Mouse (Mus musculus) cerebellum, adult 2 months (tissue): ENCODE data around the gene Fgfr2. TPM values are rescaled to one million over a fixed set of nuclear protein-coding genes. Genes with fewer than 3 reads are reported as not detected.

ENCODE experiments used
- DNase-seq, 2 experiments: peaks; one replicate each; pipeline ENCODE4 v3.0.0; 2021
- H3K27ac ChIP-seq: fragments of 200-500 bp; 2 replicates; pipeline ENCODE4 v1.5.1; 2012; ENCODE audit warnings: low read length, control low read depth, inconsistent platforms; ENCODE audit not compliant: insufficient read depth
- H3K27me3 ChIP-seq: fragments of 200-500 bp; 2 replicates; pipeline ENCODE4 v1.6.1; 2012; ENCODE audit warnings: inconsistent platforms, mild to moderate bottlenecking, low read length, moderate library complexity; ENCODE audit not compliant: control insufficient read depth, insufficient read depth
- H3K4me1 ChIP-seq: fragments of 200-500 bp; 2 replicates; pipeline ENCODE4 v1.6.1; 2011; ENCODE audit warnings: low read length; ENCODE audit not compliant: control insufficient read depth, insufficient read depth
- H3K4me3 ChIP-seq: fragments of 200-500 bp; replicated peaks from 2 replicates; pipeline ENCODE3; 2011; ENCODE audit warnings: mild to moderate bottlenecking, low read depth, low read length, control low read depth; ENCODE audit not compliant: insufficient read depth
- CTCF ChIP-seq: fragments of 200-500 bp; IDR thresholded peaks from 2 replicates; pipeline ENCODE4 v1.5.1; 2011; ENCODE audit warnings: low read depth, mild to moderate bottlenecking, control low read depth, low read length, moderate library complexity, borderline replicate concordance; ENCODE audit not compliant: insufficient read depth
- POLR2A ChIP-seq: fragments of 200-500 bp; IDR thresholded peaks from 2 replicates; pipeline ENCODE4 v1.6.1; 2011; ENCODE audit warnings: low read length, control low read depth, borderline replicate concordance; ENCODE audit not compliant: insufficient read depth
- WGBS: fragments of 180-500 bp; shearing (Covaris S2); methylation state at CpG from one replicate; pipeline ENCODE4 v1.1.7; 2018; 5-methylcytosine and 5-hydroxymethylcytosine counted together
- polyA plus RNA-seq: library from polyadenylated mRNA; depleted of rRNA; stranded (reverse); fragments of >200 nt; gene quantifications from 2 replicates; pipeline ENCODE4 v1.2.3, GENCODE M21; 2012

Fgfr2 gene
- polyA plus RNA-seq, 1 experiment: 95.3 TPM

DNA sequence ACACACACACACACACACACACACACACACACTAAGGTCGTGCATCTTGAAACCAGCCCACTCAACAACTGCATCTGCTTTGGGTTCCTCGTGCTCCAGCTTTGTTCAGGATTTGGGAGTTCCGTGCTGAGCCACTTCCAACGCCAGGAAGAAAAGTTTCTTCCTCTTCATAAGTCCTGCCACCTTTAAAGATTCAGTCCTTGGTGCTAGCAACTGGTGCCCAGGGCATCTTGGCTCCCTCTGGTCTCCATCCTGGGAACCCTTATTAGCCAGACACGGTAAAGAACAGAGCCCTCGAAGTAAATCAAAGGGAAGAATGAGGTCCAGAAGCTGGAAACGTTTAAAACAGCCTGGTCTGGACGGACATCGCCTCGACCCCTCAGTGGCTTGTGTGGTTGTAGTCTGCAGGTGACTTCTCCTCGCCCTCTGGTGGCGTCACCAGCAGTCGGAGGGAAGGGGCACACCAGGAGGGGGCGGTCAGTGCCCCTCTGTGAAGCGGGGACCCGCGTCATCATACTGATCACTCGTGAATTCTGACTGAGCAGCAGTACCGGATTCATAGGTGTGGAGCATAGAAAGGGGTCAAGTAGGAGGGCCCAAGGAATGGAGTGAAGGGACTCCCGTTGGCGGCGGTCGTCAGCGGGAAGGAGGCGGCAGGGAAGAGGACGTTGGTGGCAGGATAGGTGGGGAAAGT is 526.4 kb downstream of the Fgfr2 start:
- Histone ChIP-seq H3K4me1 (0 out of 2 replicates have a peak, but pooled peaks cover 7% of the 10 kb centered on the region), H3K4me3 (no peak overlapping the region), H3K27ac (no peak overlapping the region), H3K27me3 (peaks cover 9% of the 10 kb centered on the region; the same call in 1 of the 2 replicates)
- WGBS: 13% methylated on average over 26 of the region's 26 CpGs
- no peak for TF ChIP-seq POLR2A
- TF ChIP-seq CTCF: no peak
- DNase-seq: no peak

DNA sequence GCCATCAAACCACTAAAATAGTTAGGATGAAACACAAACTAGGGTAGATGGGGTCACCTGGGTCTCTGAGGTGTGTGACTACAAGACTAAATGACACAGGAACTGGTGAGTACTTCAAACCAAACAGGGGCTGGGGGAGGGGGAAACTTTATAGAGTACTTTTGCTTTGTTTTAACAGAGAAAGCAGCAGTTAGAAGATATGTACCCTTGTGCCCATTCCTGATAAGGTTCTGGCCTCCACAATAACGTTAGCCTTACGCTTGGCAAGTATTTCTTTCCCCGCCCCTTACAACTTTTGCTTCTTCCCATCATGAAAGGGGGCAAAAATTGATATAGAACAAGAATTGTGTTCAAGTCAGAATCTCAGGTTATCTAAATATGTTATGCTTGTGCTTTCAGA is 527.4 kb downstream of the Fgfr2 start:
- TF ChIP-seq CTCF: no peak
- Histone ChIP-seq H3K4me3 (no peak overlapping the region), H3K27me3 (peaks cover 9% of the 10 kb centered on the region; the same call in 1 of the 2 replicates), H3K4me1 (0 out of 2 replicates have a peak, but pooled peaks cover 7% of the 10 kb centered on the region), H3K27ac (no peak overlapping the region)
- 91% methylated on average over 3 of the region's 3 CpGs for WGBS
- DNase-seq: no peak

GRCm38 (mm10) chr7:132594325-132594724 is 528.8 kb downstream of the Fgfr2 start:
- no peak for DNase-seq
- Histone ChIP-seq H3K27ac (no peak overlapping the region), H3K4me3 (no peak overlapping the region), H3K27me3 (peaks cover 5% of the 10 kb centered on the region; the same call in 1 of the 2 replicates), H3K4me1 (peaks cover 5% of the 10 kb centered on the region; the same call in 1 of the 2 replicates)
- 96% methylated on average over 2 of the region's 2 CpGs for WGBS
- TF ChIP-seq POLR2A (no peak), CTCF (no peak)

- Histone ChIP-seq H3K27me3 (peaks cover 2% of the 10 kb centered on the region; the same call in 1 of the 2 replicates), H3K27ac (no peak overlapping the region), H3K4me1 (peaks cover 2% of the 10 kb centered on the region; the same call in 1 of the 2 replicates), H3K4me3 (no peak overlapping the region)
- TF ChIP-seq POLR2A (no peak), CTCF (no peak)
- 83% methylated on average over 2 of the region's 2 CpGs for WGBS
- DNase-seq: no peak
These were observed 529.4 kb downstream of the Fgfr2 start for GRCm38 (mm10) chr7:132593762-132594161.

GRCm38 (mm10) chr7:132589610-132590009 is 533.5 kb downstream of the Fgfr2 start:
- Histone ChIP-seq H3K27ac (no peak overlapping the region), H3K4me1 (peaks cover 2% of the 10 kb centered on the region; the same call in 1 of the 2 replicates), H3K4me3 (no peak overlapping the region), H3K27me3 (no peaks in the 10 kb centered on the region)
- no peak for DNase-seq
- TF ChIP-seq CTCF (no peak), POLR2A (no peak)
- WGBS: 46% methylated on average over 5 of the region's 5 CpGs

DNA sequence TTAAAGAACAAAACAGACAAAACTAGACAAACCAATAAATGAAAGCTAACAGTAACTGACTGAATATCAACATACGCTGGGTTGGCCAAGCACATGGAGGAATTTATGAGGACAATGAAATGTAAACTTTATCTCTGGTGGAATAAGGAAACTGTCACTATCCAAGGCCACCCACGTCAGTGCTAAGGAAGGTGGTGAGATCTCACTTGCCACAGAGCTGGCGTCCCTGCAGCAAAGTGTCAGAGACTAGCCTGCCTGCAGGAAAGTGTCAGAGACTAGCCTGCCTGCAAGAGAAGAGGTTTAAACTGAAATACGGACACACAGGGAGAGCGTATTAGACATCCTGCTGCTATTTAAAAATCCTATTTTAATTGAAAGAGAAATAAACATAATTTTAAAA is 536.0 kb downstream of the Fgfr2 start:
- no peak for TF ChIP-seq POLR2A
- no peak for TF ChIP-seq CTCF
- no peak overlapping the region for H3K4me3 ChIP-seq
- no peak overlapping the region for H3K27ac ChIP-seq
- H3K27me3 ChIP-seq: no peaks in the 10 kb centered on the region
- WGBS: 84% methylated on average over 5 of the region's 5 CpGs
- DNase-seq: no peak
- peaks cover 2% of the 10 kb centered on the region; the same call in 1 of the 2 replicates for H3K4me1 ChIP-seq

GRCm38 (mm10) chr7:132585695-132586491 is 537.3 kb downstream of the Fgfr2 start:
- no peak for DNase-seq
- Histone ChIP-seq H3K27me3 (no peaks in the 10 kb centered on the region), H3K4me3 (no peak overlapping the region), H3K4me1 (peaks cover 2% of the 10 kb centered on the region; the same call in 1 of the 2 replicates), H3K27ac (no peak overlapping the region)
- 65% methylated on average over 3 of the region's 3 CpGs for WGBS
- TF ChIP-seq CTCF: no peak
- TF ChIP-seq POLR2A: no peak

DNA sequence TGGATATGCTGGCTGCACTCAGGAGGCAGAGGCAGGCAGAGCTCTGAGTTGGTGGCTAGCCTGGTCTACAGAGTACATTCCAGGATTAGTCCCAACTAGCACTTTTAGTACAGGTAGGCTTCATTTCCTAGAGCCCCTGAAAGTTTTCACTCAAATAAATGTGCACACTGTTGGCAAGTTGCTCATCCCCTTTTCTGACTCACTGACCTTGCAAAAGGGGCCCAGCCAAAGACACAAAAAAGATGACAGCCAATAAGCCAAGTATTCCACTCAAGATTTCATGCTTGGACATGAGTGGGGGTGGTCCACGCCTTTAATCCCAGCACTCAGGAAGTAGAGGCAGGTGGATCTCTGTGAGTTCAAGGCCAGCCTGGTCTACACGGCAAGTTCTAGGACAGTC is 541.7 kb downstream of the Fgfr2 start:
- Histone ChIP-seq H3K4me3 (no peak overlapping the region), H3K27me3 (no peaks in the 10 kb centered on the region), H3K27ac (no peak overlapping the region), H3K4me1 (no peaks in the 10 kb centered on the region)
- no peak for TF ChIP-seq CTCF
- TF ChIP-seq POLR2A: no peak
- no peak for DNase-seq
- 85% methylated on average over 2 of the region's 2 CpGs for WGBS
